Mouse (Mus musculus) megakaryocyte, embryonic 14.5 days (primary cell): ENCODE results near the gene Gm36864.

Experiments used
- FLI1 ChIP-seq: IDR thresholded peaks from 2 replicates; pipeline ENCODE4 v1.6.1; 2012; ENCODE audit warnings: low read length, inconsistent platforms, mixed read lengths
- GATA1 ChIP-seq: IDR thresholded peaks from 3 replicates; pipeline ENCODE4 v1.6.1; 2012; ENCODE audit warnings: mixed read lengths, low read length, inconsistent platforms, borderline replicate concordance

DNA sequence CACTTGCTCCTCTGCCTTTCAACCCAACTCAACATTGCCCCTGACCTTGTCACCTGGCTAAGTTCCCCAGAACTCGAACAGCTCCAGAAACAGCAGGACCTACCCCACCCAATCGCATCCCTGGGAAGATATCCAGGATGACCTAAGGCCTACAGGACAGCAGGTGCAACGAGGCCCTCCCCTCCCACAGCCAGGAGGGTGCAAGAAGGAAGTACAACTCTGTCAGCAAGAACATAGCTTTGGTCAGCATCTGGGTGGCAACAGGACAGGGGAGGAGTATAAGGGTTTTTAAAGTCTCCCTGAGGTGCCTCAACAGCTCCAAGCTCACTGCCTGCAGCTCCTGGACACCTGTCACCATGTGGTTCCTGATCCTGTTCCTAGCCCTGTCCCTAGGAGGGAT is 38.1 kb upstream of the Gm36864 start, which contains the start of gene Klk1b3:
- no peak for TF ChIP-seq GATA1
- no peak for TF ChIP-seq FLI1
